Mouse (Mus musculus) megakaryocyte progenitor cell, adult 5-6 weeks (primary cell): Measurements from ENCODE around the gene AY358078. TPM values are rescaled to one million over a fixed set of nuclear protein-coding genes. Genes with fewer than 3 reads are reported as not detected.

Experiments used
- ATAC-seq: replicated peaks from 2 replicates; pipeline ENCODE4 v1.8.0; 2016; ENCODE audit warnings: mild to moderate bottlenecking, moderate TSS enrichment, inconsistent platforms; ENCODE audit not compliant: poor library complexity
- total RNA-seq, 2 experiments: library from RNA; stranded (forward) in 1 of 2; stranded (reverse) in 1 of 2; fragments of 157-497, 149-512 nt in 1 of 2; fragments of 200-1000 nt in 1 of 2; gene quantifications; 2 replicates each; pipeline versions ENCODE4 v1.2.3 to v1.2.4; 2015 to 2017

The AY358078 gene
- total RNA-seq, 2 experiments from 2014 or later = not detected

- no peak for ATAC-seq
These were observed 71.9 kb downstream of the AY358078 start for GRCm38 (mm10) chr14:51871741-51872140.

Other genes starting within 250 kb of the AY358078 start
- not detected in 2 replicates for gene Gm5622, start 247.3 kb upstream of the AY358078 start, total RNA-seq (2015)
- not detected in 2 replicates for gene Gm5622, start 247.3 kb upstream of the AY358078 start, total RNA-seq (2017)
- gene Gm17175, start 226.0 kb upstream of the AY358078 start, total RNA-seq (2015) = not detected in 2 replicates
- not detected in 2 replicates for gene Gm17175, start 226.0 kb upstream of the AY358078 start, total RNA-seq (2017)
- not detected in 2 replicates for gene Gm17174, start 207.9 kb upstream of the AY358078 start, total RNA-seq (2015)
- gene Gm17174, start 207.9 kb upstream of the AY358078 start, total RNA-seq (2017) = not detected in 2 replicates
- gene Gm17078, start 188.7 kb upstream of the AY358078 start, total RNA-seq (2015) = not detected in 2 replicates
- gene Gm17078, start 188.7 kb upstream of the AY358078 start, total RNA-seq (2017) = not detected in 2 replicates
- gene Gm4181, start 164.4 kb upstream of the AY358078 start, total RNA-seq (2015) = not detected in 2 replicates
- not detected in 2 replicates for gene Gm4181, start 164.4 kb upstream of the AY358078 start, total RNA-seq (2017)
- gene Gm17079, start 104.6 kb upstream of the AY358078 start, total RNA-seq (2015) = not detected in 2 replicates
- gene Gm17079, start 104.6 kb upstream of the AY358078 start, total RNA-seq (2017) = not detected in 2 replicates
- gene Gm5800, start 82.9 kb upstream of the AY358078 start, total RNA-seq (2015) = not detected in 2 replicates
- not detected in 2 replicates for gene Gm5800, start 82.9 kb upstream of the AY358078 start, total RNA-seq (2017)
- gene Ang4, start 26.5 kb upstream of the AY358078 start, total RNA-seq (2015) = not detected in 2 replicates
- gene Ang4, start 26.5 kb upstream of the AY358078 start, total RNA-seq (2017) = not detected in 2 replicates
- gene Ear6, start 53.7 kb downstream of the AY358078 start, total RNA-seq (2015) = 5.8 and 12.8 TPM in 2 replicates
- gene Ear6, start 53.7 kb downstream of the AY358078 start, total RNA-seq (2017) = 7.5 and 19.0 TPM in 2 replicates
- gene Mettl17, start 84.8 kb downstream of the AY358078 start, total RNA-seq (2015) = 6.7 and 10.1 TPM in 2 replicates
- gene Mettl17, start 84.8 kb downstream of the AY358078 start, total RNA-seq (2017) = 14.7 and 15.5 TPM in 2 replicates
- gene Slc39a2, start 92.8 kb downstream of the AY358078 start, total RNA-seq (2015) = 0.10 and 0.34 TPM in 2 replicates
- gene Slc39a2, start 92.8 kb downstream of the AY358078 start, total RNA-seq (2017) = 0.17 TPM in 1 of 2 replicates, not detected in the other
- 8.9 and 10.4 TPM in 2 replicates for gene Ndrg2, start 114.1 kb downstream of the AY358078 start, total RNA-seq (2015)
- gene Ndrg2, start 114.1 kb downstream of the AY358078 start, total RNA-seq (2017) = 7.0 and 15.6 TPM in 2 replicates
- gene Tppp2, start 118.4 kb downstream of the AY358078 start, total RNA-seq (2015) = not detected in 2 replicates
- gene Tppp2, start 118.4 kb downstream of the AY358078 start, total RNA-seq (2017) = not detected in 2 replicates
- not detected in 2 replicates for gene Rnase13, start 122.7 kb downstream of the AY358078 start, total RNA-seq (2015)
- gene Rnase13, start 122.7 kb downstream of the AY358078 start, total RNA-seq (2017) = not detected in 2 replicates
- 3.0 and 9.1 TPM in 2 replicates for gene Arhgef40, start 184.7 kb downstream of the AY358078 start, total RNA-seq (2015)
- 5.0 and 15.2 TPM in 2 replicates for gene Arhgef40, start 184.7 kb downstream of the AY358078 start, total RNA-seq (2017)
- 0.30 TPM in 1 of 2 replicates, not detected in the other for gene Tmem253, start 215.6 kb downstream of the AY358078 start, total RNA-seq (2015)
- not detected in 2 replicates for gene Tmem253, start 215.6 kb downstream of the AY358078 start, total RNA-seq (2017)
- gene Zfp219, start 220.7 kb downstream of the AY358078 start, total RNA-seq (2015) = 6.5 and 8.5 TPM in 2 replicates
- 8.2 and 15.1 TPM in 2 replicates for gene Zfp219, start 220.7 kb downstream of the AY358078 start, total RNA-seq (2017)
- gene Olfr221, start 242.4 kb downstream of the AY358078 start, total RNA-seq (2015) = not detected in 2 replicates
- gene Olfr221, start 242.4 kb downstream of the AY358078 start, total RNA-seq (2017) = not detected in 2 replicates